Mouse (Mus musculus) hindlimb bud, embryonic 11.5 days (tissue): Measurements from ENCODE around the gene Usp2.

ENCODE experiments used
- DNase-seq: peaks from one replicate; pipeline ENCODE4 v3.0.0-alpha.2; 2012; ENCODE audit warnings: low read depth, low spot score; ENCODE audit errors: extremely low spot score

Usp2 gene

DNA sequence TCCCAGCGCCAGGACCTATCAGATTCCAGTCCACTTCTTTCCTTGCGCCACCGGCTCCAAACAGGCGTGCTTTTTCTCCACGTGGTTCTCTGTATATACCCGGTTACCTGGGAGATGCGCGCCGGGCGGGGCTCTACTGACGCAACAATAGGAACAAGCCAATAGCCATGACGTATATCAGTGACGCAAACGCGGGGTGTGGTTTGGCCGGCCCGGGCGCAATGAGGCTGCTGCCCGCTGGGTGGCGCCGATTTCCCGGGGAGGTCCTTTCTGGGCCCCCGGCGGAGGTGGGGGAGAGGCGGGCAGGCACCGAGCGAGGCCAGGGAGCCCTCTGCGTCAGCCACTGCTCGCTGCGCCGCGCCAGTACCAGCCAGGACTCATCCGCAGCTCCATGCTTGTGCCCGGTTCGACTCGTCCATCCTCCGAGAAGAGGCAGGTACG, at the start of gene Usp2:
Gene Usp2, plus strand, starts transcription at position 237 of the 441 bp plus-strand sequence.
- peak; percentile 83 for DNase-seq

GRCm38 (mm10) chr9:44017846-44018245, 49.0 kb upstream of the Usp2 start:
- no peak for DNase-seq

GRCm38 (mm10) chr9:44020001-44020400, 46.8 kb upstream of the Usp2 start:
- no peak for DNase-seq

DNA sequence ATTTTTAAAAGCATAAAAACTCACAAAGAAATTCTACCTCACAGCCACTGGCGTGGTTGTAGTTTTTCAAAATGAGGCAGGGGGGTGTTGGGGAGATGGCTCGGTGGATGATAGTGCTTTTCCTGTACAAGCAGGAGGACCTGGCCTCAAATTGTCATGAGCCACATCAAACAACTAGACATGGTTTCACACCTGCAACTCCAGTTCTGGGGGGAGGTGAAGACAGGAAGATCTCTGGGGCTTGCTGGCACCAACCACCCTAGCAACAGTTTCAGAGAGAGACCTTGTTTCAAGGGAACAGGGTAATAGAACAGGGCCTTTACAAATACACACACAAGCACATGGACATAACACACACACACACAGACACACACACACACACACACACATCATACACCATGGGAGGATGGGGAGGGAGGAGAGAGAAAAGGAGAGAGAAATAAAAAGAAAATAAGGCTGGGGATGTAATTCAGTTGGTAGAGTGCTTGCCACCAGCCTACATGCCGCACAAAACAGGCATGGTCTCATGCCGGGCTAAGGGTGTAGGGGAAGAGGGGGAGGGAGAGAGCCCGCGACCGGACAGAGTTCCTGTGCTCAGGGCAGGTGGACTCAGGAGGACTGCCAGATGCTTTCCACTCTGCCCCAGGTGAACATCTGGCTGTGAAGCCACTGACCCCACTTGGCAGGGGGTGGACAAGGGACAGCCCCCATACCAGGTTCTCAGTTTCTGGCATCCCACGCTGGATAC, 44.5 kb upstream of the Usp2 start:
- DNase-seq = no peak

DNA sequence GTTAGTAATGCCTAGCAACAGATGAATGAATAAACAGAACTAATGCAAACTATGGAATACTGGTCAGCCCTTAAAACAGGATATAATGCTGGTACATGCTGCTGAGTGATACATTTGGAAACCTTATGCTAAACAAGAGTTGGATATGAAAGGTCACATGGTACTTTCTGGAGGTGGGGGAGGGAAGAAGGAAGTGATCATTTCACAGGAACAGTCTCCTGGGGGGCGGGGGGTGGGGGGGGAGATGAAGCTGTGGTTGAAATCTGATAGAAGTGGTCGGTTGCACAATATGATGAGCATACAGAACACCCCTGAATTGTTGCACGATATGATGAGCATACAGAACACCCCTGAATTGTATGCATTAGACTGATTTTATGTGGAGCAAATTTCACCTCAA, 42.7 kb upstream of the Usp2 start:
- DNase-seq = no peak

DNA sequence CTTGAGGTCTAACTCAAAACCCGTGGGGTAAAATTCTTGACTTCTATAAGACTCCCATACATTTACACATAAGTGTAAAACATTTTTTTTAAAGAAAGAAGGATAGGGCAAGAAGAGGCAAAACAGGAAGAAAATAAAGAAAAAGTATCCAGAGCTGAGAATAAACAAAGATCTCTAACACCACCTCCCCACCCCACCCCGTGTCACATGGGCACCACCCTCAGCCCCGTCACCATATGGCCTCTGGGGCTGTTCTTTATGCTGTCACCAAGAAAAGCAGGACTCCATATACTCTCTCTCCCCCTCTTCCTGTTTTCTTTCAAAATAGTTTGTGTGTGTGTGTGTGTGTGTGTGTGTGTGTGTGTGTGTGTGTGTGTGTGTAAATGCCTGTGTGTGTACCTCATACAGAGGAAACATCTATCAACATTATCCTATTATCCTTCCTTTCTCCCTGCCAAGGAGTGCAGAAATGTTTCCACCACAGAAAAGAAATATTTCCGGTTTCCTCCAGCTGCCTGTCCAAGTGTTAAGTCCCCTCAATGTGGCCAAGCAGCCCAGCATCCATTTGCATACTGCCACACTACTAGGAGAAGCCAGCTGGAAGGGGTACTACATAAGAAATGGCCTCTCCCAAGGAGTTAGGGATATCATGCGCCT, 37.1 kb upstream of the Usp2 start:
- no peak for DNase-seq

- no peak for DNase-seq
Observed at GRCm38 (mm10) chr9:44030646-44031045, 36.2 kb upstream of the Usp2 start.

DNA sequence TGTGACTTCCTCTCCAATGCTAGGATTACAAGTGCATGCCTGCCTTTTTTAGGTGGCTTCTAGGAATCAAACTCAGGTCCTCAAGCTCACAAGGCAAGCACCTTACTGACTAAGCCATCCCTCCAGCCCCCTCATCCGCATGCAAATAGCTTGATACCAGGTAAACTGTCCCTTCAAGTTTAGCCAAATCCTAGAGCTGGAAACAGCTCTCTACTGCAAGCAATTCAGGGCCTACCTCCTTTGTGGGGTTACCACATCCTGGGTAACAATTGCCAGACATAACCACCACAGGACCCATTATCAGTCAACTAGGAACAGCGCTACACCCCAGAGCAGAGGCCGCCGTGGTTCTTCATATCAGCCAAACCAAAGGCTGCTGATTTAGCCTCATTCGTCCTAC, 35.7 kb upstream of the Usp2 start:
- no peak for DNase-seq

- no peak for DNase-seq
Observed at GRCm38 (mm10) chr9:44031946-44032345, 34.9 kb upstream of the Usp2 start.

- no peak for DNase-seq
Observed at GRCm38 (mm10) chr9:44033317-44033716, 33.5 kb upstream of the Usp2 start.

GRCm38 (mm10) chr9:44033957-44034727, 32.7 kb upstream of the Usp2 start:
- DNase-seq = no peak

DNA sequence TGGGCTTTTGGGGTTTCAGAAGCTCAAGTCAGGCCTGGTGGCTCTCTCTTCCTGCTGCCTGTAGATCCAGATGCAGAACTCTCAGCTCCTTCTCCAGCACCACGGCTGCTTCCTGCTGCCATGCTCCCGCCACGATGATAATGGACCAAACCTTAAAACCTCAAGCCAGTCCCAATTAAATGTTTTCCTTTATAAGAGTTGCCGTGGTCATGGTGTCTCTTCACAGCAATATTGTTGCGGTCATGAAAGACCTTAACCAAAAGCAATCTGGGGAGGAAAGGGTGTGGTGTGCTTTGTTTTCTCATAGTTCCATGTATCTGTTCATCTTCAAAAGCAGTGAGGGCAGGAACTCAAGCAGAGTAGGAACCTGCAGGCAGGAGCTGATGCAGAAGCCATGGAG, 29.7 kb upstream of the Usp2 start:
- no peak for DNase-seq

- DNase-seq = no peak
Observed at GRCm38 (mm10) chr9:44041511-44042395, 25.1 kb upstream of the Usp2 start.

DNA sequence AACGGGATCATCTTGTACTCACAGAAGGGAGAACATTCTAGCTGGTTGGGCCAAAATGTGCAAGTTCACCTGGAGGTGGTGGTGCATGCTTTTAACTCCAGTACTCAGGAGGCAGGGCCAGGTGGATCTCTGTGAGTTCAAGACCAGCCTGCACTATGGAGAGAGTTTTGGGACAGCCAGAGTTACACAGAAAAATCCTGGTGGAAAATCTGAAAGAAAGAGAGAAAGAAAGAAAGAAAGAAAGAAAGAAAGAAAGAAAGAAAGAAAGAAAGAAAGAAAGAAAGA, 24.5 kb upstream of the Usp2 start:
- DNase-seq = no peak

DNA sequence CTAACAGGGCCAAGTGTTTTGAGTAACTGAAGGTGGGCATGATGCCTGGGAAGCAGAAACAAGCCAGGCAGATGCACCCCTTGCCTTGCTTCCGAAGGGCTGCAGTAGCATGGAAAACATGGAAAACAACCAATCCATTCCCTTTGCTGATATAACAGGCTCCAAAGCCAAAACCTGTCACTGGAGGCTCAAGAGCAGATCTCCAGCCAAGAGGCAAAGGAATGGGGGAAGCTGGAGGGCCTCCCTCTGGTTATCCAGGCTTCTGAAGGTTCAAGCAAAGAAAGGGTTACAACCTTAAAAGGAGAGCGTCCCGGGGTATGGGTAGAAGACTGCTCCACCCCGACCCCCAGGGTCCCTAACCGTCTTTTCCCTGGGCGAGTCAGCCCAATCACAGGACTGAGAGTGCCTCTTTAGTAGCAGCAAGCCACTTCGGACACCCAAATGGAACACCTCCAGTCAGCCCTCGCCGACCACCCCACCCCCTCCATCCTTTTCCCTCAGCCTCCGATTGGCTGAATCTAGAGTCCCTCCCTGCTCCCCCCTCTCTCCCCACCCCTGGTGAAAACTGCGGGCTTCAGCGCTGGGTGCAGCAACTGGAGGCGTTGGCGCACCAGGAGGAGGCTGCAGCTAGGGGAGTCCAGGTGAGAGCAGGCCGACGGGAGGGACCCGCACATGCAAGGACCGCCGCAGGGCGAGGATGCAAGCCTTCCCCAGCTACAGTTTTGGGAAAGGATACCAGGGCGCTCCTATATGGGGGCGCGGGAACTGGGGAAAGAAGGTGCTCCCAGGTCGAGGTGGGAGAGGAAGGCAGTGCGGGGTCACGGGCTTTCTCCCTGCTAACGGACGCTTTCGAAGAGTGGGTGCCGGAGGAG, 23.7 kb upstream of the Usp2 start, which contains the start of gene Thy1:
Gene Thy1, plus strand, starts transcription at position 549 of the 872 bp plus-strand sequence.
- DNase-seq = peak; percentile 8

GRCm38 (mm10) chr9:44043708-44044425, 23.0 kb upstream of the Usp2 start:
- DNase-seq = no peak

- DNase-seq = no peak
Observed at GRCm38 (mm10) chr9:44044426-44045157, 22.2 kb upstream of the Usp2 start.

- DNase-seq = no peak
Observed at GRCm38 (mm10) chr9:44045158-44045883, 21.5 kb upstream of the Usp2 start.
